Mouse (Mus musculus) megakaryocyte progenitor cell, adult 5-6 weeks (primary cell): ENCODE results near the gene Entpd3. TPM values are rescaled to one million over a fixed set of nuclear protein-coding genes. Genes with fewer than 3 reads are reported as not detected.
"Not testable (repeated sequence)": the region's sequence is repeated elsewhere in the genome, so short reads cannot be mapped to it uniquely, and the experiment has no call there.

Experiments used
- ATAC-seq: replicated peaks from 2 replicates; pipeline ENCODE4 v1.8.0; 2016; ENCODE audit warnings: mild to moderate bottlenecking, moderate TSS enrichment, inconsistent platforms; ENCODE audit not compliant: poor library complexity
- total RNA-seq, 2 experiments: library from RNA; stranded (forward) in 1 of 2; stranded (reverse) in 1 of 2; fragments of 157-497, 149-512 nt in 1 of 2; fragments of 200-1000 nt in 1 of 2; gene quantifications; 2 replicates each; pipeline versions ENCODE4 v1.2.3 to v1.2.4; 2015 to 2017

Entpd3 gene
- total RNA-seq, 2 experiments from 2014 or later = not detected

DNA sequence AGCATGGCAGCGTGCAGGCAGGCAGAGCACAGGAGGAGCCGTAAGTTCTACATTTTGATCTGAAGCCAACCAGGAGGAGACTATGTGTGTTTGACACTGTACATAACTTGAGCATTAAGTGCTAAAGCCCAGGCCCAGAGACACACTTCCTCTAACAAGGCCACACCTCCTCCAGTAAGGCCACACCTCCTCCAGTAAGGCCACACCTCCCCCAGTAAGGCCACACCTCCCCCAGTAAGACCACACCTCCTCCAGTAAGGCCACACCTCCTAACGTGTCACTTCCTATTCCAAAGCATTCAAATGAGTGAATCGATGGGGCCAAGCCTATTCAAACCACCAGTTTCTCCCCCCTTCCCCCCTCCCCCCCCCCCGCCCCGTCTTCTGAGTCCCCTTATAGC is 6.9 kb upstream of the Entpd3 start:
- peak; percentile 43 for ATAC-seq

- not testable (repeated sequence) for ATAC-seq
These were observed 6.1 kb upstream of the Entpd3 start for GRCm38 (mm10) chr9:120533446-120533950.

GRCm38 (mm10) chr9:120541411-120541810 is 1.8 kb downstream of the Entpd3 start:
- no peak for ATAC-seq

DNA sequence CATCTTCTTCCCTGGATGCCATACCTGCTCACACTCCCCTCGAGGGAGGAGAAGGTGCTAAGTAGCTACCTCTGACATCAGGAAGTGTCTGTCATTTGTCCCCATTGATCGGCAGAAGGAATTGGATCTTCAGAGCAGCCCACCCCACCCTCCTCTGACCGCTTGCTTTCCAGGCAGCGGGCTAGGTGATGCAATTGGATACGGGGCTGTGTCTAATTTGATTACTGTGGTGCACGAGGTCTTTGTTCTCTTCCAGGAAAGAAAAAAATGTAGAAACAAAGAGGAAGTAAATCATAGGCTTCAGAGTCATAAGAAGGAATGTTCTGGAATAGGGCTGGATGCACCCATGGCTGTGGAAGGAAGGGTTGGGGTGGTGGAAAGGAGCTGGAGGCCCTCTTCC is 2.6 kb downstream of the Entpd3 start:
- peak; percentile 21; the same call in 1 of the 2 replicates for ATAC-seq

DNA sequence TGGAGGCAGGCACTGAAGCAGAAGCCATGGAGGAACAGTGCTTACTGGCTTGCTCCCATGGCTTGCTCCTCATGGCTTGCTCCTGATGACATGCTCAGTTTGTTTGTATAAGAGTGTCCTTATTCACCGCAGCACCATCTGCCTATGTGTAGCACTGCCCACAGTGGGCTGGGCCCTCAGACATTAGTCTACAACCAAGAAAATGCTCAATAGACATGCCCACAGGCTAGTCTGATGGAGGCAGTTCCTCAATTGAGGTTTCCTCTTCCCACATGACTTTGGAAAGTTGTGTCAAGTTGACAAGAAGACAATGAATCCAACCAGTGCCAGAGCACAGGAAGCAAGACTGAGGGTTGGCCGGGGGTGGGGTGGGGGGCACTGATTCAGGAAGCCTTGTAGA is 6.4 kb downstream of the Entpd3 start:
- peak; percentile 70 for ATAC-seq

DNA sequence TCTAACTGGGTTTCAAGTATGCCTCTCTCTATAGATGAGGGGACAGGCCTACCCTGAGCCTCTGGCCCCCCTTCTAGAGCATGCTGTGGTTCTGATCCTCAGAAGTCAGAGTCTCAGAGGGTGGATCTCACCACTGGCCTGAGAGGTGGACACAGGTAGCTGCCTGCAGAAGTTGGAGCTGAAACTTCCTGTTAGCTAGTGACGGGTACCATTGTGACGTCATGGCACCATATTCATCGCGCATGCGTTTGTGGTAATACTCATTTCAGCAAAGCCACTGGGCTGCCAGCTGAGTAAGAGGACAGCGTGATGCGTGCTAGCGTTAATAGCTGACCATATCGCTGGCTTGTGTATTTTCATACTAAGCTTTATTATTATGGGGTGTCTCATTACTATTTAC is 6.9 kb downstream of the Entpd3 start:
- ATAC-seq = no peak; the same call in 1 of the 2 replicates

DNA sequence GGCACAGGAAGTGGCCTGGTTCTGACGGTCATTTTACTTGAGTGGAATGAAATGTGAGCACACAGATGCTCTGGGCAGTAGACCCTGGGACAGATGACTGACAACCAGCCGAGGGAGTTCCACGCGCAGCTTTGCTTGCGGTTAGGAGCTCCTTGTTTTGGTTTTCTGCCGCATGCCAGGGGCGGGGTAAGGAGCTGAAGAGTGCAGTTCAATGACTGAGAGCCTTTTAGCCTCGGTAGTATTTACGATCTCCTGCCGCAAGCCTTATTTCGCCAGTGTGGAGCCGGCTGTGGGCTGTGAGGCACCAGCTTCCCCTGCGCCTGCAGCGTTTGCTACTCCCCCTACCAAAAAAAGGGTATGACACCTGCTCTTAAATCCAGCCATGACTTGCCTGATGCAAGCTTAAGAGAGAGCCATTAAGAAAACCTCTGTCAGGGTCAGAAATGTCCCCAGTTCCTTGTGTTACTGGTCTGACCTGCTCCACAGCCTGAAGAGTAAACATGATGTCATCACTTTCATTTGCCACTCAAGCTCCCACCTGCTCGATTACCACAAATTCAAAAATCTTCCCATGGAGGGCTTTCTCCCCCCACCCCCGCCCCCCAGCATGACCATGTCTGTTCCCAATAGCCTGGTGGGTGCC is 7.5 kb downstream of the Entpd3 start:
- peak; percentile 18; the same call in 1 of the 2 replicates for ATAC-seq

- ATAC-seq = no peak
These were observed 11.2 kb downstream of the Entpd3 start for GRCm38 (mm10) chr9:120550778-120551177.

DNA sequence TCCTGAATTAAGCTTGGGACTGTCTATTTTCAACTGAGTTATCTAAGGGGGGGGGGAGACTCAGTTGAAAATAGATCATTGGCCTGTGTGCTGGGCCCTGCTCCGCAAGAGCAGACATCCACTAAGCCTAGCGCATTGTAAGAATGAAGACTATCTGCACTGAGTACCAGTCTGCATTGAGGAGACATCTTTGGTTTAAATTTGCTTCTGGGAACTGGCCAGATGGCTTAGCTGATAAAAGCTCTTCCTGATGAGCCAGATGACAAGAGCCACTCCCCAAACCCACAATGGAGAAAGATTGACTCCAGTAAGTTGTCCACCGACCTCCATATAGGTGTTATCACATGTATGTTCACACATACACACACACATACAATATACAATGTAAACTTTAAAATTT is 24.0 kb downstream of the Entpd3 start:
- ATAC-seq = peak; percentile 46

- ATAC-seq = no peak
These were observed 24.6 kb downstream of the Entpd3 start for GRCm38 (mm10) chr9:120564247-120564646.

- no peak for ATAC-seq
These were observed 26.8 kb downstream of the Entpd3 start for GRCm38 (mm10) chr9:120566384-120566783.

DNA sequence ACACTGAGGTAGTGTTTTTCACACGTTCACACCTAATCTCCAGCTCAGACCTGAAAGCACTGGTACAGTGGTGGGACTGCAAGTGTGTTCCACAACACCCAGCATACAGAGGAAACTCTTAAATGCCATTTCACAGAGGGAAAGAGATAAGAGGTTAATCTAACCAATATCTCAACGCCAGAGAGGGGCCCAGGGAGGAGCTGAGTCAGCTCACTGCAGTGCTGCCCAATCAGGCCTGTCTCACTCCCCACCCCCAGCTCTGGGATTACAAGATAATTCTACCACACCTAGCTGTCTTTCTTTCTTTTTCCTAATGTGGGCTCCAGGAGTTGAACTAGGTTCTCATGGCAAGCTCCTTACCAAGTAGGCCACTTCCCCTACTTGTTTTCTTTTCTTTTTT is 29.3 kb downstream of the Entpd3 start:
- peak; percentile 61 for ATAC-seq

- ATAC-seq = no peak
These were observed 30.2 kb downstream of the Entpd3 start for GRCm38 (mm10) chr9:120569721-120570333.

- no peak for ATAC-seq
These were observed 30.7 kb downstream of the Entpd3 start for GRCm38 (mm10) chr9:120570334-120570725.

- ATAC-seq = peak; percentile 84
These were observed 31.3 kb downstream of the Entpd3 start, which contains the start of gene Rpl14 for GRCm38 (mm10) chr9:120570741-120571592. Rpl14 (plus strand) TSS chr9:120571444.

- no peak for ATAC-seq
These were observed 32.2 kb downstream of the Entpd3 start for GRCm38 (mm10) chr9:120571593-120572385.

- ATAC-seq = peak; percentile 40
These were observed 36.4 kb downstream of the Entpd3 start for GRCm38 (mm10) chr9:120575748-120576661.

DNA sequence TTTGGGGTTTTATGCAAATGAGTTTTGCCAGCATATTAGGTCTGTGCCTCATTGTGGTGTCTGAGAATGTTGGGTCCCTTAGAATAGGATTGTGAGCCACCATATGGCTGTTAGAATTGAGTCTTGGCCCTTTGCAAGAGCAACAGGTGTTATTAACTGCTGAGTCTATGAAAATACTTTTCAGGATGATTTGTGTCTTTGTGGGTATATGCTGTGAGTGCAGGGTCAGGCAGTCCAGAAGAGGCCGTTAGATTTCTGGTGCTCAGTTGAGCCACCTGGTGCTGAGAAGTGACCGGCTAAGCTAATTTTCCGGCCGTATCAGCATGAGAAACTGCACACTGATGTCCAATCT is 37.0 kb downstream of the Entpd3 start:
- peak; percentile 18 for ATAC-seq

DNA sequence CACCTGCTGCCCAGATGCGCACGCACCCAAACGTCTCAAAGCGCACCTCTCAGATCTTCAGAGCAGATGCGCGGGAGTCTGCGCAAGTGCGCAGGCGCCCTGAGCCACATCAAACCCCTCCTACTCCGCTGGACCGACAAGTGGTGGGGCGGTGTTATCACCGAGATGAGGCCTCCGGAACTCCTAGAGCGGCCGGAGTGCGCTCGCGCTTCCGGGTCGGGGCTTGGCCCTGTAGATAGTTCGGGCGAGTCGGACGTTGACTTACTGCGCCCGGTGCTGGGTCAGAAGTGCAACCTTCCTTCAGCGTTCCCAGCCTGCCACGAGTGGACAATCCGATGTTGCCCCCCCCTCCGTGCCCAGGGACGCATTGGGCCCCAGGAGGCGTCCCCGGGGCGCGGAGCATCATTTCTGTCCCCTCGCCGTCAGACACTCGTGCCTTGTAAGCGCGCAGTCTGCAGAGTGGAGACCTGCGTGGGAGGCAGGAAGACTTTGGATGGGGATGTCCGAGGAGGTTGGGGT is 37.6 kb downstream of the Entpd3 start:
- peak; percentile 82 for ATAC-seq
